Mouse (Mus musculus) bone marrow, adult 2 months (tissue): ENCODE data around the gene Tjp1.

Experiments
- CTCF ChIP-seq: fragments of 200-500 bp; IDR thresholded peaks from 2 replicates; pipeline ENCODE4 v1.5.1; 2011; ENCODE audit warnings: low read length, control low read depth; ENCODE audit not compliant: control insufficient read depth, insufficient read depth
- POLR2A ChIP-seq: fragments of 200-500 bp; IDR thresholded peaks from 2 replicates; pipeline ENCODE4 v1.6.1; 2011; ENCODE audit warnings: low read depth, mild to moderate bottlenecking, control low read depth, low read length, borderline replicate concordance; ENCODE audit not compliant: control insufficient read depth

DNA sequence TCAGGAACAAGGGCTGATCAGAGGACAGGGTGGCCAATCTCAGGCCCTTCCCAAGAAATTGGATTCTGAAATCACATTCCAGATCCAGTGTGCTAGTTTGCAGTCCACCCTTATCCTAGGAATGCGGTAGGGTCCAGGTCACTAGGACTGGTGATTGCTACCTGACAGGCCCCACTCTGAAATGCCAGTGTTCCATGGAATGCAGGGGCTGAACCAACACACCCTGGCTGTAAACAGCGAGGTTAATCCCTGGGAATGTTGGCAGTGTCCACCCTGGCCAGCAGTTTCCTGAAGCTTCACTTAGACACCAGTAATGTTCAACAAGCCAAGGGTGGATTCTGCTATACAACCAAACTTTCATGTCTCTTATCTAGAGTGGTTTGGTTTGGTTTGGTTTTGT, 45.4 kb downstream of the Tjp1 start:
- no peak for TF ChIP-seq CTCF
- no peak for TF ChIP-seq POLR2A
